In genomic region chr6:100670880-100671344, GRCm38 (mm10) we compare ENCODE assay signal across 8 mouse cellular contexts. TPM values are rescaled to one million over a fixed set of nuclear protein-coding genes. Genes with fewer than 3 reads are reported as not detected.
DNase-seq lines count a peak whose midpoint lies in the region; ATAC-seq and TF ChIP-seq lines count a peak whose summit lies in the region.

Gene Shq1 (minus strand): TSS chr6:100671157.

- no peaks in the 10 kb centered on the region for H3K9me3 ChIP-seq in kidney, embryonic 14.5 days (ENCODE audit: control insufficient read depth, low read length)
- no peaks in the 10 kb centered on the region for H3K9me3 ChIP-seq in limb, embryonic 15.5 days

- WGBS in kidney, embryonic 14.5 days: under 1% methylated on average over 49 of the region's 49 CpGs
- WGBS in limb, embryonic 15.5 days: under 1% methylated on average over 49 of the region's 49 CpGs

- H3K4me3 ChIP-seq in bone marrow macrophage, adult 2 months (ENCODE audit: insufficient read depth, low read length): peak within 1 kb of the TSS; percentile 87
- peak within 1 kb of the TSS; percentile 88 for H3K4me3 ChIP-seq in embryonic fibroblast, embryonic 13.5 days (ENCODE audit: insufficient read depth, low read length)
- H3K4me3 ChIP-seq in kidney, embryonic 14.5 days (ENCODE audit: low read length): peak within 1 kb of the TSS; percentile 96
- peak within 1 kb of the TSS; percentile 93 for H3K4me3 ChIP-seq in limb, embryonic 15.5 days

- no peaks in the 10 kb centered on the region for H3K27me3 ChIP-seq in kidney, embryonic 14.5 days (ENCODE audit: control insufficient read depth, insufficient read depth, low read length)
- H3K27me3 ChIP-seq in limb, embryonic 15.5 days: peaks cover 8% of the 10 kb centered on the region; the same call in 1 of the 2 replicates

- H3K4me2 ChIP-seq in kidney, embryonic 14.5 days (replicated peaks; ENCODE audit: low read depth, low read length): peak within 1 kb of the TSS; percentile 90
- peak within 1 kb of the TSS; percentile 92 for H3K4me2 ChIP-seq in limb, embryonic 15.5 days

- peak; percentile 92 for ATAC-seq in kidney, embryonic 14.5 days (ENCODE audit: low FRiP score, low TSS enrichment)
- ATAC-seq in limb, embryonic 15.5 days (ENCODE audit: insufficient number of reproducible peaks, low FRiP score, low TSS enrichment, low read depth): peak; percentile 87

- peak within 1 kb of the TSS; percentile 74 for H3K9ac ChIP-seq in kidney, embryonic 14.5 days (ENCODE audit: low read depth, low read length)
- H3K9ac ChIP-seq in limb, embryonic 15.5 days: peak within 1 kb of the TSS; percentile 60

- TF ChIP-seq CTCF in bone marrow macrophage, adult 2 months (IDR thresholded peaks at IDR 0.05; ENCODE audit: low read depth, low read length): no peak
- TF ChIP-seq CTCF in embryonic fibroblast, embryonic 13.5 days (IDR thresholded peaks at IDR 0.05; ENCODE audit: borderline replicate concordance, insufficient read depth, low read length): no peak

- no peak for TF ChIP-seq POLR2A in bone marrow macrophage, adult 2 months (IDR thresholded peaks at IDR 0.05; ENCODE audit: borderline replicate concordance, low read depth, low read length)
- peak; percentile 78 for TF ChIP-seq POLR2A in embryonic fibroblast, embryonic 13.5 days (IDR thresholded peaks at IDR 0.05; ENCODE audit: low read depth, low read length)

- H3K27ac ChIP-seq in bone marrow macrophage, adult 2 months (ENCODE audit: insufficient read depth, low read depth, low read length): peak within 1 kb of the TSS; percentile 48
- no peak within 1 kb of the TSS for H3K27ac ChIP-seq in embryonic fibroblast, embryonic 13.5 days (ENCODE audit: insufficient read depth, low read length)
- no peak within 1 kb of the TSS for H3K27ac ChIP-seq in kidney, embryonic 14.5 days (ENCODE audit: low read depth, low read length)
- 0 out of 2 replicates have a peak within 1 kb of the TSS, but pooled peaks have one; percentile 40 for H3K27ac ChIP-seq in limb, embryonic 15.5 days

- peaks cover 13% of the 10 kb centered on the region for H3K4me1 ChIP-seq in bone marrow macrophage, adult 2 months (ENCODE audit: control insufficient read depth, insufficient read depth, low read length)
- H3K4me1 ChIP-seq in embryonic fibroblast, embryonic 13.5 days (ENCODE audit: control insufficient read depth, insufficient read depth, low read length): no peaks in the 10 kb centered on the region
- peaks cover 4% of the 10 kb centered on the region; the same call in 1 of the 2 replicates for H3K4me1 ChIP-seq in kidney, embryonic 14.5 days (ENCODE audit: control insufficient read depth, insufficient read depth, low read length)
- peaks cover 11% of the 10 kb centered on the region for H3K4me1 ChIP-seq in limb, embryonic 15.5 days

- H3K36me3 ChIP-seq in kidney, embryonic 14.5 days (ENCODE audit: control insufficient read depth, insufficient read depth, low read length): no peaks in the 10 kb centered on the region; the same call in 1 of the 2 replicates
- H3K36me3 ChIP-seq in limb, embryonic 15.5 days: no peaks in the 10 kb centered on the region

- peak; percentile 90 for DNase-seq in A20 (ENCODE audit: low read depth, low spot score)
- peak; percentile 77 to 87 for DNase-seq in heart, adult 9 months (ENCODE audit: low spot score in 2 of 2)
- peak; percentile 70 to 85 for DNase-seq in monocyte, adult 2 months (ENCODE audit: low read depth in 1 of 2, low spot score in 2 of 2)
- peak; percentile 85 for DNase-seq in spleen, postnatal 36 days (ENCODE audit: low spot score in 2 of 2)

RNA-seq across cellular contexts. Expression of gene Shq1, which starts in this region (rescaled TPM):
- 2.1 and 2.7 TPM in 2 replicates for polyA plus RNA-seq in bone marrow macrophage, adult 2 months (2012; ENCODE audit: insufficient read depth, insufficient read length, missing spikeins)
- 6.3 and 6.5 TPM in 2 replicates for polyA plus RNA-seq in embryonic fibroblast, embryonic 13.5 days (2011; ENCODE audit: insufficient read length, low read depth, missing spikeins)
- polyA plus RNA-seq in kidney, embryonic 14.5 days (2014; fragmentation: Nextera tagmentation; extraction: Ambion mirVana): 13.8 and 20.1 TPM in 2 replicates
- 14.3 and 14.4 TPM in 2 replicates for polyA plus RNA-seq in limb, embryonic 15.5 days (2015; fragmentation: Nextera tagmentation; extraction: Ambion mirVana)

Comparison
In these comparisons a context has a peak if more than half of its experiments do, and no peak if none do; other contexts are left out.
1. H3K27ac ChIP-seq: peak in bone marrow macrophage, adult 2 months (single experiment) and limb, embryonic 15.5 days (single experiment); none in embryonic fibroblast, embryonic 13.5 days (single experiment) and kidney, embryonic 14.5 days (single experiment).
2. Peak in every context shown above with its lines, with median percentiles within 50 percentile points of each other: DNase-seq and H3K4me3 ChIP-seq.